Mouse (Mus musculus): ENCODE data around the gene Myo1h. TPM values are rescaled to one million over a fixed set of nuclear protein-coding genes. Genes with fewer than 3 reads are reported as not detected.

Myo1h gene
- total RNA-seq, 2 experiments from 2014 or later = 2.0 to 3.0 TPM

GRCm38 (mm10) chr5:114360968-114361367, 72.0 kb downstream of the Myo1h start:
- DNase-seq = no peak

- DNase-seq = no peak
Observed at GRCm38 (mm10) chr5:114365043-114365752, 76.2 kb downstream of the Myo1h start.

GRCm38 (mm10) chr5:114368121-114368520, 79.2 kb downstream of the Myo1h start:
- no peak for DNase-seq

- DNase-seq = no peak
Observed at GRCm38 (mm10) chr5:114368803-114369496, 80.0 kb downstream of the Myo1h start.

- no peak for DNase-seq
Observed at GRCm38 (mm10) chr5:114369921-114370320, 81.0 kb downstream of the Myo1h start.

- peak in 1 of 2 experiments; percentile 21 for DNase-seq
Observed at GRCm38 (mm10) chr5:114370371-114370776, 81.4 kb downstream of the Myo1h start.

GRCm38 (mm10) chr5:114371331-114371730, 82.4 kb downstream of the Myo1h start:
- DNase-seq = no peak

- no peak for DNase-seq
Observed at GRCm38 (mm10) chr5:114371731-114372473, 82.9 kb downstream of the Myo1h start.

- no peak for DNase-seq
Observed at GRCm38 (mm10) chr5:114372565-114372964, 83.6 kb downstream of the Myo1h start.

- DNase-seq = no peak
Observed at GRCm38 (mm10) chr5:114373174-114373573, 84.2 kb downstream of the Myo1h start.

GRCm38 (mm10) chr5:114373581-114373980, 84.6 kb downstream of the Myo1h start:
- no peak for DNase-seq

GRCm38 (mm10) chr5:114374409-114375213, 85.6 kb downstream of the Myo1h start:
- DNase-seq = no peak

- DNase-seq = no peak
Observed at GRCm38 (mm10) chr5:114378177-114378920, 89.4 kb downstream of the Myo1h start.

- DNase-seq = no peak
Observed at GRCm38 (mm10) chr5:114378936-114379335, 90.0 kb downstream of the Myo1h start.

- DNase-seq = no peak
Observed at GRCm38 (mm10) chr5:114379763-114380162, 90.8 kb downstream of the Myo1h start.

- peak; percentile 80 to 81 for DNase-seq
Observed at GRCm38 (mm10) chr5:114380209-114381012, 91.4 kb downstream of the Myo1h start, which contains the start of the genes Kctd10 and Ube3b. TSS of gene Kctd10 (minus strand) at chr5:114380508. TSS of gene Ube3b (plus strand) at chr5:114380607.

- no peak for DNase-seq
Observed at GRCm38 (mm10) chr5:114381013-114381351, 92.0 kb downstream of the Myo1h start.

- DNase-seq = no peak
Observed at GRCm38 (mm10) chr5:114383184-114383904, 94.4 kb downstream of the Myo1h start.

GRCm38 (mm10) chr5:114384448-114384847, 95.5 kb downstream of the Myo1h start:
- no peak for DNase-seq

GRCm38 (mm10) chr5:114393169-114393568, 104.2 kb downstream of the Myo1h start:
- DNase-seq = no peak
